Mouse (Mus musculus): Measurements from ENCODE around the gene Xrcc5. TPM values are rescaled to one million over a fixed set of nuclear protein-coding genes. Genes with fewer than 3 reads are reported as not detected.

Xrcc5 gene
- total RNA-seq, 4 experiments from 2014 or later: 11.8 to 18.9 (median 14.1) TPM

DNA sequence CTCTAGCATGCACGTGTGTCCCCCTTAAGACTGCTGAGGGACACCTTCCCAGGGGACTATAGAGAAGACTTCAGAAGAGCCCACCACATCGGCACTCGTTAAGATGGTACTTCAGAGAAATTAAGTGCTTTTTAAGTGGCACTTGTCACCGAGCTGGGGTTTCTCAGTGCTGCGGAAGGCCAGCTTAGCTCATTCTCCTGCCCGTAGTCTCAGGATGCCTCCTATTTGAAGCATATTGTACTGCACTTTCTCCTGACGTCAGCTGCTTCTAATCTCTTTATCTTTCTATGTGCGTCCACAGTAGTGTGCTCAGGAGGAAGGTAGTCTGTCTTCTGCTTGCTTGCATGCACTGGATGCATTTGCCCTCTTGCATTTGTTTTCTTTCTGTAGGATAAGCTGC lies 9.2 kb downstream of the Xrcc5 start:
- DNase-seq: no peak

DNA sequence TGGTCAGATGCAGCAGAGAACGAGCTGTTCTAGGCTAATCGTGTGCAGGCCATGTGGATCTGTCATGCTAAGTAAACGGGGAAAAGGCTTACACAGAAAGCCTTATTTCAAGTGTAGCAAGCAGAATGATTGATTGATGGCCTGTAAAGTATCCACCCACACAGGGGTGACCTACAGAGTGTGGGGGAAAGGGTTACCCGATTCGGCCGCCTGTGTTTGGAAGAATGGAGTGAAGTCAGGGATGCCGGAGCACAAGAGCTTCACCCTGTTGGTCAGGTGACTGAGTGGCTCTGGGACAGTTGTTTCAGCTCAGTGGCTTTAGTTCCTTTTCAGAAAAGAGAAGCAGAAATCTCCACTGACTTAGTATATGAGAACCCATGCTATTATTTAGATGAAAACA lies 9.7 kb downstream of the Xrcc5 start:
- no peak for DNase-seq

GRCm38 (mm10) chr1:72320759-72321158 lies 13.5 kb downstream of the Xrcc5 start:
- DNase-seq: no peak

GRCm38 (mm10) chr1:72323248-72323647 lies 16.0 kb downstream of the Xrcc5 start:
- DNase-seq: no peak

DNA sequence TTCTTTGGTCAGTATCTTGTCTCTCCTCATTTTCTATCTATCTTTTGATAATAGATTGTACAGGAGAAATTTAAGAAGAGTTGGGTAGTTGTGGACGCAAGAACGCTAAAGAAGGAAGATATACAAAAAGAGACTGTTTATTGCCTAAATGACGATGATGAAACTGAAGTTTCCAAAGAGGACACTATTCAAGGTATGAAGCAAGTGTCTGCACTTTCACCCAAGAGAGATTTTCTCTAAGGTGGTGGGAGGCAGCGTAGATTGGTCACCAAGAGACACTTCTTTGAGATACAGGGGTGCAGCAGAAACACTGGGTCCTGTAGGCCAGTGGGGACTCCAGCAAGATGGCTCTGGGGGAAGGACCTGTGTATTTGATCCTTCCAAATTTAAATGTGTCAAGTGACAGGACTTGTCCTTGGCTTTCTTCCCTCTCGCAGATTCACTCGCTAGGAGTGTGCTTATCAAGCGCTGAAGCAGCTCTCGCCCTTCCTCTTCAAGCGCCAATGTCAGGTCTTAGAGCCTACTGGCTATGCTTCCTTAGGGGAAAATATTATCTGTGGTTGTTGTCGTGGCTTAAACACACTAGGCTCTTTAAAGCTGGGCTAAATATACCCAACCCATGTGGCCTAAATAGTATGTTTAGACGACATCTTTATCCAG lies 19.1 kb downstream of the Xrcc5 start:
- DNase-seq: no peak

DNA sequence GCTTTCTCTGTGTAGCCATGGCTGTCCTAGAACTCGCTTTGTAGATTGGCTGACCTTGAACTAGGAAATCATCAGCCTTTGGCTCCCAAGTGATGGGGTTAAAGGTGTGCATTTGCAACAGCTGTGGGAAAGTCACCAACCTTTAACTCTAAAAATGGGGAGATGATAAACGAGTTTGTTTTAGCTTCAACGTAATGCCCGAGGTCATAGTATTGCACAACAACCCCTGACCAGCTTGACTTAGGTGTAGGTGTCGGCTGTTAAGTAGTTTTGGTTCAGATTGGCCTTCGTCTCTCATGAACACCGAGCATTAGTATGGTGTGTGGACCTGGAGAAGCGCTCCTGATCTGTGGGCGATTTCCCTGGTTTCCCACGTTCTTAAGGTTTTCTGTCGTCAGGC lies 27.6 kb downstream of the Xrcc5 start:
- no peak for DNase-seq

- no peak for DNase-seq
Observed at GRCm38 (mm10) chr1:72336780-72337179, 29.6 kb downstream of the Xrcc5 start.

DNA sequence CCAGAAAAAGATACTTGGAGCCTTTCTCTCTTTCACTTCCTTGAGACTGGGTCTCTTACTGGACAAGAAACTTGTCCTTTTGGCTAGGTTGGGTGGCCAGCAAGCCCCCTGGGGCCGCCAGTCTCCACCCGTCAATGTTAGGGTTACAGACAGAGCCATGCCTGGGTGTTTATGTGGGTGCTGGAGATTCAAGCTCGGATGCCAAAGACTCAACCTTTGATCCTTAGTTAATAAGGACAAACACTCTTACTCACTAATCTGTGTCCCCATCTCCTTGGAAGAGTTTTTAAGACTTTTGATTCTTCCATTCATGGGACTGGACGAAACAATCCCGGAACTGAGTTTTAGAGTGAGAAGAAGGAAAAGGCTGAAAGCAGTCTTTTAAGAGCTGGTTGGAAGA lies 31.1 kb downstream of the Xrcc5 start:
- no peak for DNase-seq

- no peak for DNase-seq
Observed at GRCm38 (mm10) chr1:72347873-72348272, 40.7 kb downstream of the Xrcc5 start.

GRCm38 (mm10) chr1:72354856-72355255 lies 47.6 kb downstream of the Xrcc5 start:
- DNase-seq: no peak

DNA sequence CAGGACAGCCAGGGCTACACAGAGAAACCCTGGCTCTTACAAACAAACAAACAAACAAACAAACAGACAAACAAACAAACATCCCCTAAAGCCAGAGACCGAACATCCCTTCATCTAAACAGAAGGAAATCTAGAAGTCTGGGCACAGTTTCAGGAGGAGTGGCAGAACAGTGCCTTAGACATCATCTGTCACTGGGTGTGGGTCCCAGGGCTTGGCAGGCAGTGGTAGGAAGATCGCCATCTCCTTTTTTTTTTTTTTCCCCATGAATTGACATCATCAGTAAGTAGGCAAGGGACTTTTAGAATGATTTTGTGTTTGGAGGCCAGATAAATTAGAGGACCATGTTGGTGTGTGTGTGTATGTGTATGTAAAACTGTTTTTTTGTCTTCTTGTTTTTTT lies 51.0 kb downstream of the Xrcc5 start:
- DNase-seq: no peak

DNA sequence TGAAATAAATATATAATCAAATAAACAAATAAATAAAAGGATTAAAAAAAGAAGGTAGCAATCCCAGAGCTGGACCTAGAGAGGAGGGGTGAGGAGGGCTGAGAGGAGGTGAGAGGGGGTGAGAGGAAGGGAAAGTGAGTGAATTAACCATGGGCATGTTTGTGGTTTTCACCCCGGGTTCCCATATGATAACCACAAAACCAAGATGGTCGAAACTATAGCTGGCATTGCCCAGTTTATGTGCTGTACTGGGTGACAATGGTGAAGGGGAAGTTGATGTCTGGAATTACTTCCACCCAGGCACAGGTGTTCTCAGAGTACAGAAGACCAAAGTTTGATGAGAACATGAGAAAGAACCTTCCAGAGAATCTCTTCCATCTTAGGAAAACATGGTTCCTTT lies 52.2 kb downstream of the Xrcc5 start:
- DNase-seq: no peak

- DNase-seq: no peak
Observed at GRCm38 (mm10) chr1:72360809-72361208, 53.6 kb downstream of the Xrcc5 start.

GRCm38 (mm10) chr1:72364661-72365060 lies 57.4 kb downstream of the Xrcc5 start:
- DNase-seq: no peak

- DNase-seq: no peak
Observed at GRCm38 (mm10) chr1:72372512-72372911, 65.3 kb downstream of the Xrcc5 start.

GRCm38 (mm10) chr1:72372913-72373312 lies 65.7 kb downstream of the Xrcc5 start:
- no peak for DNase-seq

- no peak for DNase-seq
Observed at GRCm38 (mm10) chr1:72373648-72374047, 66.4 kb downstream of the Xrcc5 start.

- DNase-seq: no peak
Observed at GRCm38 (mm10) chr1:72374049-72374448, 66.8 kb downstream of the Xrcc5 start.

DNA sequence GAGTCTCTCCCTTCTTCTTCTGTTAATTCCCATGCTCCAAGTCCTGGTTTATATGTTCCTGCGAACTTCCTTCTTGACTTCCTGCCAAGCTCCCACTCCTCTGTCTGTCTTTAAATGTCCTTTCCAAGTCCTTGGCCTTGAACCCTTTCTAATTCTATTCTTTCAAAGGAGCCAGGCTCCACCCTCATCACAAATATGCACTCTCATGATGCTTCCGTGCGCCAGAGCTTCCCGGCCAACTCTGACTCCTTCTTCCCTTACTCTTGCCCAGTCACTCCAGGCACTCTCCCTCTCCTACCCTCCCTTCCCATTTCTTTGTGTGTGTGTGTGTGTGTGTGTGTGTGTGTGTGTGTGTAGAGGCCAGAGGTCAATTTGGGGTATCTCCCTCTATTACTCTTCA lies 70.9 kb downstream of the Xrcc5 start:
- DNase-seq: no peak

GRCm38 (mm10) chr1:72379752-72380353 lies 72.6 kb downstream of the Xrcc5 start:
- DNase-seq: no peak

DNA sequence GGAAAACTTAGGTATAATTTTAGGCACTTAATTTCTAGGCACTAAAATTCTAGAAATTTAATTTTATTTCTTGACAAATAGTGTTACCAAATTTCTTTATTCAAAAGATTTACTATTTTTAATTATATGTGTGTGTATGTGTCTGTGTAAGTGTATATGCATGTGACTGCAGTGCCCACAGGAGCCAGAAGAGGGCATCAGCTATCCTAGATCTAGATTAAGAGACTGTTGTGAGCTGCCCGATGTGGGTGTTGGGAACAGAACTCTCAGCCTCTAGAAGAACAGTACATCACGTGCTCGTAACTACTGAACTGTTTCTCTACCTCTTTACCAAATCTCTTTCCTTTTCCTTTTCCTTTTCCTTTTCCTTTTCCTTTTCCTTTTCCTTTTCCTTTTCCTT lies 73.3 kb downstream of the Xrcc5 start:
- no peak for DNase-seq

- DNase-seq: no peak
Observed at GRCm38 (mm10) chr1:72383056-72383455, 75.8 kb downstream of the Xrcc5 start.

DNA sequence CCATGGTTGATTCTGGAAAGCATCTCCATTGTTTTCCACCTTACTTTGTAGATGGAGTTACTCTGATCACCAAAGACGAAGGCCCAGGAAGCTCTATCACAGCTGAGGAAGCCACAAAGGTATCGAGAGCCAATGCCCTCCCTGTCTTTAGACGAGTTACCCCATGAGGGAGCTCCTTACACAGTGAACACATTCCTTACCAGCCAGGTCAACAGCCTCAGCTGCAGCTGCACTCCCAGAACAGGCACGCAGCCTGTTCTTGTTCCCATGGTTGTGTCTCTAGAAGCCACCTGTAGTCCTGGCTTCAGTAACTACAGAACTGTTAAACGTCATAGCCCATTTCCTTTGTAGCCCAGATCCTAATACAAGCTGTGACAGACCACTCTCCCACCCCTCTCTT lies 76.4 kb downstream of the Xrcc5 start:
- DNase-seq: no peak

GRCm38 (mm10) chr1:72390420-72390819 lies 83.2 kb downstream of the Xrcc5 start:
- no peak for DNase-seq
